Mouse (Mus musculus) MEL (cell line): ENCODE measurements around the gene Kcnip1.

Experiments
- CHD2 ChIP-seq: IDR thresholded peaks from 2 replicates; pipeline ENCODE4 v1.6.1; 2011; ENCODE audit warnings: low read length, improper control_type of control experiment
- GATA1 ChIP-seq: IDR thresholded peaks from 2 replicates; pipeline ENCODE4 v1.6.1; 2011; ENCODE audit warnings: low read depth, low read length, improper control_type of control experiment
- MAZ ChIP-seq: IDR thresholded peaks from 2 replicates; pipeline ENCODE4 v1.6.1; 2012; ENCODE audit warnings: low read depth, mild to moderate bottlenecking, inconsistent platforms, low read length, improper control_type of control experiment

DNA sequence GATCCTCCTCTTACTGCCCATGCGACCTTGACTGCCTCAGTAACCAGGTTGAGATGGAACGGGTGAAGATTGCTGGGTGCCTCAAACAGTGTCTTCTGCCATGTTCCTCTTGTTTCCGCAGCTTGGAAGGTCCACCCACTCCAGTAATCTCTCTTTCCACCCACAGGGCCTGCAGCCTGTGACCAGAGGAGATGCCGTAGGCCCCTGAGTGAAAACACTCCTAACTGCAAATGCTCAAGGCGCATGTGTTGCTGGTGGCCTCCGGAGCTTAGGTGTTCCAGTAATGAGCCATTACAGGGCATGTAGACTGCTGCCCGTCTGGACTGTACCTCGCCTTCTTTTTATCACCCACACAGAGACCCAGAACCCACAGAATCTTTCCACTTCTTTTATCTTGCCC, 55.3 kb downstream of the Kcnip1 start:
- TF ChIP-seq CHD2 (no peak), GATA1 (no peak), MAZ (no peak)
